Mouse (Mus musculus) C2C12 (cell line): ENCODE measurements around the gene Fndc5.

Experiments
- CTCF ChIP-seq: IDR thresholded peaks from one replicate; pipeline ENCODE4 v1.5.1; 2011; ENCODE audit not compliant: control insufficient read depth, insufficient read depth, insufficient read length
- MAX ChIP-seq: IDR thresholded peaks from one replicate; pipeline ENCODE4 v1.6.1; 2011; ENCODE audit warnings: mild to moderate bottlenecking, control low read depth
- MYOG ChIP-seq: IDR thresholded peaks from one replicate; pipeline ENCODE4 v1.6.1; 2011; ENCODE audit not compliant: control insufficient read depth, insufficient read length; ENCODE audit errors: extremely low read depth
- USF1 ChIP-seq: IDR thresholded peaks from one replicate; pipeline ENCODE4 v1.6.1; 2011; ENCODE audit warnings: low read depth, mild to moderate bottlenecking, control low read depth, moderate library complexity

DNA sequence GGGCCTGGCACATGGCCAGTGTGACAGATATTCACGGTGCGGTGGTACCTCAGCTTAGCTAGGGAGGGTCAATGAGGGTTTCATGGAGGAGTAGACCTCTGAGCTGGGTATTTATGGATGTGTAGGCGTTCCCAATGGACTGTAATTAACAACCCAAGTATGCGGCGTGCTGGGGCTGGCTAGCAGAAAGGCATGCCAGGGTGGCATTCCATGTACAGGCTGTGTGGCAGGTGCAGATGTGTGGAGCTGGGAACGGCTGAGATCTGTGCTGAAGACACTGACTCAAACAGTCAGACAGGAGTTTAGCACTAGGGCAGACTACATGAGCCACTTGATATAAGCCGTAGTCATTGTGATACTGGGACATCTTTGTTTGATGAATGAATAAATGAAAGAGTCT lies 28.2 kb upstream of the Fndc5 start:
- no peak for TF ChIP-seq CTCF
- TF ChIP-seq MYOG: no peak
- no peak for TF ChIP-seq USF1
- TF ChIP-seq MAX: no peak
